Mouse (Mus musculus) gonadal fat pad, adult 2 months (tissue): Measurements from ENCODE around the gene Cep290. TPM values are rescaled to one million over a fixed set of nuclear protein-coding genes. Genes with fewer than 3 reads are reported as not detected.
"Not testable (repeated sequence)": the region's sequence is repeated elsewhere in the genome, so short reads cannot be mapped to it uniquely, and the experiment has no call there.

Experiments
- DNase-seq: peaks from one replicate; pipeline ENCODE4 v3.0.0-alpha.2; 2012; ENCODE audit warnings: low read depth
- polyA plus RNA-seq: library from polyadenylated mRNA; depleted of rRNA; stranded (reverse); fragments of >200 nt; gene quantifications from 2 replicates; pipeline ENCODE4 v1.2.3, GENCODE M21; 2012; rRNA removed

Cep290 gene
- polyA plus RNA-seq: 0.49 and 0.61 TPM in 2 replicates

DNA sequence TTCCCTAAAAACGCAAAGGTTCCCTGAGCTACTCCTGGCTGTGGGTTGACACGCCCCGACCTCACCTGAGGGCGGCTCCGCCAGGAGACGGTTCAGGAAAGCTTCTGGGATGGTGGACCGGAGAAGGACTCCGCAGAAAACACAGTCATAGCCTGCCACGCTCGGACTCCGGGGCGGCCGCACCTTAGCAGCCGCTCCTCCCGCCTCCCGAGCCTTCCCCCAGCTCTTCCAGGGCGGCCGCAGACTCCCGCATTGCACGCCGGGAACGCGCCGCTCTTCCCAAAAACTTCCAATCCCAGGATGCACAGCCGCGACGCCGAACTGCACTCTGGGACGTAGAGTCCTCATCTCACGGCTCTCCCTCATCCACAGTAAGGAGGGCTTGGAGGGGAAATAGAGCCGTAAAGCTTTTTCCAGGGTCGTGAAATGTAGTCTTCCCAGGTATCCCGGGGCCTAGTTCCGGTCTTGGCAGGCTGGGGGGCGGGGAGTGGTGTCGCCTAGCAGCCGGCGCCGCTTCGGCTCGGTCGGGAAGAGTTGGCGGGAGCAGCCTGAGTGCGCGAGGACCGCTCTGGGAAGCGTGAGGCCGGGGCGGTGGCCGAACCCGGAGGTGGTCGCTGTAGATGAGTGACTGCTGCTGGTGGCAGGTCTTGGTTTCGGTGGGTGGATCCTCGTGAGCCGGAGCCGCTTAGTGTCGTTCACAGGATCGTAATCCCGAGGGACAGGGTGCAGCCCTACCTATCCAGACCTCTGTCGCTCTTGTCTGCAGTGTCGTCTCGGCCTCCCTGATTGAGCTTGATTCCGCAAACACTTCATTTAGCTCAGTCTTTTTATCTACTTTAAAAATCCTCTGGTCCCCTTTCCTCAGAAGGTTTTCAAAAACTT lies at the start of gene Cep290, which contains the start of gene Tmtc3:
Gene Cep290, plus strand, starts transcription at position 462 of the 882 bp plus-strand sequence.
Gene Tmtc3, minus strand, starts transcription at position 254 of the 882 bp plus-strand sequence.
- DNase-seq: peak; percentile 93

DNA sequence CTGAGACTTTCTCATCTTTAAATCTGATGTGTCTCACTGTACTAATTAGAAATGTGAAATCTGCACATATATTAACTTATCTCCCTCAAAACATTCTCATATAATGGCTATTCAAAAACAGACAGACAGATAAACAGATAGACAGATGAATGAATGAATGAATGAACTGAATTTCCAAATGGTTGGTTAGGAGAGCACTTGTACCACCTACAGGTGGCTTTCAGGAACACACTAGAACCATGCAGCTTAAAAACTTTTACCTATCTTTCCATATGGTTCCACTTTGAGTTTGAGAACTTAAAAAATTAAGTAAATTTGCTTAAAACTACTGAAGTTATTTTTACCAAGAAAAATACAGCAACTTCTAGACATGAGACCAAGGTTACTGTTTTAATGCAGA lies 38.0 kb upstream of the Cep290 start:
- no peak for DNase-seq

DNA sequence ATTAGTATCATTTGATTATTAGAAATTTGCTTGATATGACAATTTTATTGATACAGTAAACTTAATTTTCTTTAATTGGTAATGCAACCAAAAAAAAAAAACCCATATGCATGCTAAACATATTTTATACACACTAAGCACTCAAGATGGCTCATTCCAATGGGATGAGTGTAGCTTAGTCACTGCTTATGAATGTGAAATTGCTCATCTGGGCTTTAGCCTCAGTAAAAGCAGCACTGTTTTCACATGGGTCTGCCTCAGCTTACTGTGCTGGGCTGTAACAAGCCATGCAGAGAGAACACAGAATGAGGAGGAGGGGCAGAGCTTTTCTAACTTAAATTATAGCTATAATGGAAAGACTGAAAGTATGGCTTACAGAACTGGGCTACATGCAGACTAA lies 26.8 kb upstream of the Cep290 start:
- DNase-seq: no peak

GRCm38 (mm10) chr10:100475040-100475439 lies 12.3 kb upstream of the Cep290 start:
- no peak for DNase-seq

DNA sequence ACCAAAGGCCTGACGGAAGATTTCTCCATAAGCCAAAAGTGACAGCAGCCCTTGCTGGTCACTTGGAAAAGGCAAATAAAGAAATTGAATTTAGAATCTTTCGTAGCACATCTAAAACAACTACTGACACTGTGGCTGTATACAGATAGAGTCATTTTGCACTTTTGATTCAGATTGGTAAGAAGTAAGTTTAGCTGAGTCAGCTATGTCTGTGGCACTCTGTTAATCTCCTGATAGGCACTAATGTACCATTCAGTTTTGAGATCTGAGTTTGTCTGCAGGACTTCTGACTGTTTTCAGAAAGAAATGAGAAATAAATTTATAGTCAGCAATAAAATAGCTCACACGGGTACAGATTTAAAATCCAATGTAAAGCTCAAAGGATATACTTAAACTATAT lies 7.8 kb upstream of the Cep290 start:
- DNase-seq: no peak

DNA sequence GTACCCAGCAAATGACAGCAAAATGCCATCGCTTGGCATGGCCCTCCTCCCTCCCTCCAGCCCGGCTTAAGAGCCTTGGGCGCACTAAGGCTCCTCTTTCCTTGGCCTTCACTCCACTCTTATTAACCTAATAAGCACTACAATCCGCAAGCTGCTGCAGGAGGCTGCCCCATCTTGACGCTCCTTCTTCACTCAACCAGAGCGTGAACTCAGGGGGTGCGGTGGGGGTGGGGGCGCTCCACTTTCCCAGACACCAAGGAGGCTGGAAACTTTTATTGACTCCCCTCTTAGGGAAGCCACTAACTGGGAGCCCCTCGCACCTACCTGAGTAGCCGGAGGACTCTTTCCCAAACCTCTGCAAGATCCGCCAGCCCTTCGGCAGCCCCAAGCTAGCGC lies 659 bp upstream of the Cep290 start:
- DNase-seq: peak; percentile 19

DNA sequence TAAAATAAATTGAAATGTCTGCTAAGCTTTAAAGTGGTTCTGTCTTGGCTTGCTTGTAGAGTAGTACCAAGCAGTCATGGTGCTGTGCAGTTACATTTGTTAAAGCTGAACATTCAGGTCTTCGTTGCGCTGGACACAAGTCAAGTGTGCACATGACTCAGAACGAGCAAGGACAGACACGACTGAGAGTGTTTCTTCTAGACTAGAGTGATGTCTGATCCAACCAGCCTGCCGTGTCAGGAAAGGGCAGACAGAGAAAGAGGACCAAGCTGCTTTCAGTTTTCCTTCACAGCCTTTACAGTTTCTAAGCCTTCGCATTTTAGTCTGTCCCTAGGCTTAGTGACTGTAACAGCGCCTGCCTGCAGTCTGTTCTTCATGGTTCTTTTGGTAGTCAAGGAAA lies 4.6 kb downstream of the Cep290 start:
- DNase-seq: no peak

DNA sequence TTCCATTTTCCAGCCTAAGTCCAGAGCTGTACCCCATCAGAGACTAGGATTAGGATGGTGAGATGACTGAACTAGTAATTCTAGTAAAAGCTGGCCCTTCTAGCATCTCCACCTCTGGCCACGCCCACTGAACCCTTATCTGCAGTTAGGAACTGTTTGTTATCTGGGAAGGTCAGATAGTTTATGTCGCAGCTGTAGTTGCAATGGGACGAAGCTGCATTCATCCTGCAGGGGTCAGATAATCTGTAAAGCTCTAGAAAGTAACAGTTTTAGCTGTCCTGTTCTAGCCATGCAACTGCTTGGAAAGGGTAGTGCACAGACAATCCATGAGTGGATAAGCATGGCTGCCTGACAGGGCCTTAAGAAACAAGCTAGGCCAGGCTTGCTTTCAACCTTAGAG lies 11.0 kb downstream of the Cep290 start:
- no peak for DNase-seq

DNA sequence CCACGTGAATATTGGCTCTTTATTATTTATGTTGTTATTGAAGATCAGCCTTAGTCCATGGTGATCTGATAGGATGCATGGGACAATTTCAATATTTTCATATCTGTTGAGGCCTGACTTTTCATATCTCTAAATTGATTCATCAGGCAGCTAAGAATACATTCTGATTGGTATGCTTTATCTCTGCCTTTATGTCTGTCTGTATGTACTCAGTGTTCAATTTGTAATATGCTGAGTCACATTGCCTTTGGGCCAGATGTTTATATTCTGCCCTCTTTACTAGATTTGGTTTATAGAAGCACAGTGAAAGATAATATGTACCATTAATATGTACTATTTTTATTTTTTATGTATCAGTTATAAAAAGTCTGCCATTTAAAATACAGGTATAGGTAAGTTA lies 20.8 kb downstream of the Cep290 start:
- no peak for DNase-seq

DNA sequence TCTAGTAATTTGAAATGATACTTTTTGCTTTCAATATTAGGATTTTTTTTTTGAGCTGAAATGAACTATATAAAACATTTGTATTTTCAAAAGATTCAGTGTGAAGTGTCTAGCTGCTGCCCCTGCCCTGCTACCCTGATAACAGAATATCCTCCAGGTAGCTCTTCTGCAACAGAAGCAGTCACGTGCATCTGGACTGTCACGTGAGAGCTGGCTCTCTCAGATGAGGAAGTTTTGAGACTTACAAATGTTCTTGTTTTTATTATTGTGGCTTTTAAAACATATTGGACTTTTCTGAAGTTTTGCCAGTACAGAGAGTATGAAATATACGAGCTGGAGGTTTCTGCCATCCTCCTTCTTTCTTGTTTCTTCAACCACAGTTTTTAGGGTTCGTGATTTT lies 34.3 kb downstream of the Cep290 start:
- DNase-seq: no peak

GRCm38 (mm10) chr10:100522330-100522729 lies 35.0 kb downstream of the Cep290 start:
- DNase-seq: no peak

DNA sequence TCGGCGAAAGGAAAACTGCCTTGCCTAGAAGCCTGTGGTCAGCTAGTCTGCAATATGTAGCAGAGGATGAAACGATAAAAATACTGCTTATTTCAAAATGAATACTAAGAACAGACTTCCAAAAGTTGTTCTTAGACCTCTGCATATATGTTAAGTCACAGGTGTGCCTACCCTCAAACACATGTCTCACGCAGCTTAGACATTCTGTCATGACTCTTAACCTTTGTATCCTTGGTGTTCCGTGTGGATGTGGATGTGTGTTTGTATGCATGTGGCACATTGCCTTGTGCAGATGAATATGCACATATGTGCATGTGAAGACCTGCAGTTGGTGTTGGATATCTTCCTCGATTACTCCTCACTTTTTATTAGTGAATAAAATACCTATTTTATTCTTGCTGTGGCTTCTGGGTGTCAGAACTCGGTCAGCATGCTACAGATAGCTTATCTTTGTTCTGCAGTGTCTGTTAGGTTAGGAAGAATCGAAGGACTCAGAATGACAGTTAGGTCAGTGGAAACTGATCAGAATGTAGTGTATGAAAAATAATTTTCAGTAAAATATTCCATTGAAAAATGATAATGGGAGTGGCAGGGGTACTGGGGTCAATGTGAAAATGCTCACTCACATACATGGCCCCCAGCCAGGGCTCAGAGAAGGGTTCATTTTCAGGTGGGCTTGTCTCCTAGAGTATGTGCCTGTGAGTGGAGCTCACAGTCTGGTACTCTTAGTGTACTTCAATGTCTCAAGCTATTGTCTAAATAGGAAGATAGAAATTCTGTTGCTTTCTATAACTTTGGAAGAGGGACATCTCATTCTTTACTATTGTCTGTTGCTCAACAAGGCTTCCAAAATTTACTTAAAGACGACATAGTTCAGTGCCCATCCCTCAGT lies 37.4 kb downstream of the Cep290 start:
- no peak for DNase-seq

DNA sequence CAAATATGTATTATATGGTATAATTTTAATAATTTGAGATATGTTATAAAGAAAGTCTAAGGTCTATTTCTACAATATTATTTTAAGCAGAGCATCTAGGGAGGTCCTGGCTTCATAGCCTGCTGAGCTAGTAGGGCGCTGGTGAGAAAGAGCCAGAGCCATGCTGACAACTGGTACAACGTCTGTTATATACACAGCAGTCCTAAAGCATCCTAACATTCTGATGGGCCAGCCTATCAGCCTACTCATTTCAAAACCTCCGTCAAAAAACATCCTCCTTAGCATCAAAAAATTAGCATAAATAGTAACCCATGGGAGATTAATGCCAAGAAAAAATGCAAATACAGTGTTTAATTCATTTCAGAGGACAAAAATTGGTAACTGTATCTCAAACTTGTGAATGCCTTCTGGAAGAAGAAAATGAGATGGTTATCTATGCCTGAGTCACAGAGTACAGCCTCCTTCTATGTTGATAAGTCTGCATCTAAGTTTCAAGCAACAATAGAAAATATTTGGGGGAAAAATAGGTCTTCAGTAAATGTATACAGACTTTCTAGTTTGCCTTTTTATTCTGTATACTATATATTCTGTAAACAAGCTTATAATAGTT lies 69.3 kb downstream of the Cep290 start:
- no peak for DNase-seq

GRCm38 (mm10) chr10:100560194-100560883 lies 73.0 kb downstream of the Cep290 start:
- not testable (repeated sequence) for DNase-seq

DNA sequence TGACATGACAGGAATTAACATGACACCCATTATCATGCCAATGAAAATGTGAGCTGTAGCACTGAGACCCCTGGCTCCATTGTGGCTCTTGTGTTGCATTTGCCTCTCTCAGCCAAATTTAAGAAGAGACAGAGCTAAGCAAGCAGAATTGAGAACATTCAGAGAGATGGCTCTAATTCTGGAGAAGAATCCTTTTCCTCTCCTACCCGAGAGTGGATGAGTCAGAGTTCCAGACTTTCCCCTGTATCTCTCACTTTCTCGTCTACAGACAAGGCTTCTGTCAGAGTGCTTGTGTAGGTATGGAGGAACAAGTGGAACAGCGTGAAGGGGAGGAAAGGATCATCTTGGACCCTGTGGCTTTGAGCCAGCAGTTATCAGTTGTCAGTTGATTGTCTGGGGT lies 76.8 kb downstream of the Cep290 start:
- no peak for DNase-seq

- DNase-seq: no peak
Observed at GRCm38 (mm10) chr10:100571707-100572106, 84.3 kb downstream of the Cep290 start.

DNA sequence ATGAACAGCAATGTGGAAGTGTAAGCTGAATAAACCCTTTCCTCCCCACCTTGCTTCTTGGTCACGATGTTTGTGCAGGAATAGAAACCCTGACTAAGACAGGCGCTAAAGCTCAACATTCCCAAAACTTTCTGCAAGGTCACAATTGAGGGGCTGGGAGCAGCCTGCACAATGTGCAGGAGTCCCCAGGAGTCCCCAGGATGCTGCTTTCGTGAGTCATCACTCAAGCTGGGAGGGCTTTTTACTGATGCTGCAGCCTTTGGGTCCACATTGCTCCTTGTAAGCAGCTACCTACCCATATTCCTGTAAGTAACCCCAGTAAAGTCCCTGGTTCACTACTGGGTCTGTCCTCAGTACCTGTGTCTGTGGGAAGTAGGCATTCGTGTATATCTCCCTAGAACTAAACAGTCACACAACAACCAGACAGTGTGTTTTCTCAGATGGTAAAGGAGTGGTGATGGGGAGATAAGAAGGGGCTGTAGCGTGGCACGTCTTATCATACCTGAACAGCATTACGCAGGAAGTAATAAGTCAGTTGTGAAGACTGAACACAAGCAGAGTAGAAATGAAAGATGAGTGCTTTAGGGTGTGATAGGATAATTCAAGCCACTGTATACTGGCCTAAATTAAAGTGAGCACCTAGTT lies 87.3 kb downstream of the Cep290 start:
- no peak for DNase-seq

GRCm38 (mm10) chr10:100575294-100575693 lies 87.9 kb downstream of the Cep290 start:
- DNase-seq: no peak

- peak; percentile 52 for DNase-seq
Observed at GRCm38 (mm10) chr10:100584178-100584577, 96.8 kb downstream of the Cep290 start.

DNA sequence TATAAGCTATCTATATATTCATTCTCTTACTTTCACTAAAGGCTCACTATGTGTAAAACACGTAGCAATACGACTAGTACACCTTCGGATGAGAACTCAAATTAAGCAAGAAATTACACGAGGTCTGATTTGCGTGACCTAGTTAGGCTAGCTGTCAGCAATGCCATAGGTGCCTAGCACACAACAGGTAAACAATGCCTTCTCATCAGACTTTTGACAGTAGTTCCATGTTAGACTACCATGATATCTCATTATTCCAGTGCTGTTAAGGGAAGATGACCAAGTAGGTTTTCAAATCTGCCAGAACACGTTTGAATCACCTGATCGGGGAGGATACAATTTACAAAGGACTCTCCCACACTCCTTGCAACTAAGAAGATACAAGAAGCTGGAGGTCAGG lies 101.2 kb downstream of the Cep290 start:
- no peak for DNase-seq

GRCm38 (mm10) chr10:100588932-100589388 lies 101.6 kb downstream of the Cep290 start:
- DNase-seq: no peak
